Mouse (Mus musculus) bone marrow, adult 2 months (tissue): Measurements from ENCODE around the gene Pomt1.

Source experiments
- CTCF ChIP-seq: fragments of 200-500 bp; IDR thresholded peaks from 2 replicates; pipeline ENCODE4 v1.5.1; 2011; ENCODE audit warnings: low read length, control low read depth; ENCODE audit not compliant: control insufficient read depth, insufficient read depth
- POLR2A ChIP-seq: fragments of 200-500 bp; IDR thresholded peaks from 2 replicates; pipeline ENCODE4 v1.6.1; 2011; ENCODE audit warnings: low read depth, mild to moderate bottlenecking, control low read depth, low read length, borderline replicate concordance; ENCODE audit not compliant: control insufficient read depth

GRCm38 (mm10) chr2:32198977-32199376 lies 37.4 kb upstream of the Pomt1 start:
- no peak for TF ChIP-seq CTCF
- TF ChIP-seq POLR2A, result no peak
